32 mouse cellular contexts compared by ENCODE assay signal in genomic region chr15:100436518-100436917, GRCm38 (mm10). TPM values are rescaled to one million over a fixed set of nuclear protein-coding genes. Genes with fewer than 3 reads are reported as not detected.
DNase-seq lines count a peak whose midpoint lies in the region; ATAC-seq lines count a peak whose summit lies in the region.
"Had no signal": no experiment of that assay in that cellular context is flagged by ENCODE, and none has a peak within 500 bp of the region (broad histone marks: within the 10 kb centered on the region; RNA-seq: fewer than 3 reads in every experiment).

No protein-coding gene starts in this region.

- WGBS in liver, embryonic 15.5 days (ENCODE audit: insufficient replicate concordance): 66% methylated on average over 10 of the region's 10 CpGs
- 68% methylated on average over 10 of the region's 10 CpGs for WGBS in liver, embryonic 11.5 days
- 55% methylated on average over 10 of the region's 10 CpGs for WGBS in intestine, embryonic 15.5 days
- WGBS in stomach, embryonic 16.5 days: 50% methylated on average over 10 of the region's 10 CpGs

- H3K9me3 ChIP-seq in liver, embryonic 15.5 days (replicated peaks): no peaks in the 10 kb centered on the region
- no peaks in the 10 kb centered on the region for H3K9me3 ChIP-seq in liver, embryonic 11.5 days (ENCODE audit: control insufficient read depth, low read length)
- no peaks in the 10 kb centered on the region for H3K9me3 ChIP-seq in intestine, embryonic 15.5 days
- H3K9me3 ChIP-seq in stomach, embryonic 16.5 days (replicated peaks; ENCODE audit: control insufficient read depth, low read length): no peaks in the 10 kb centered on the region
- H3K9me3 ChIP-seq: forebrain, embryonic 13.5 days; hindbrain, embryonic 10.5 days; hindbrain, embryonic 15.5 days had no signal

- H3K4me2 ChIP-seq in liver, embryonic 15.5 days: no peak overlapping the region
- no peak overlapping the region for H3K4me2 ChIP-seq in liver, embryonic 11.5 days
- no peak overlapping the region for H3K4me2 ChIP-seq in intestine, embryonic 15.5 days (replicated peaks)
- no peak overlapping the region for H3K4me2 ChIP-seq in stomach, embryonic 16.5 days (ENCODE audit: low read depth, low read length)
- H3K4me2 ChIP-seq: forebrain, embryonic 13.5 days; heart, embryonic 11.5 days; hindbrain, embryonic 15.5 days had no signal

- H3K4me1 ChIP-seq in liver, embryonic 15.5 days (replicated peaks): peaks cover 33% of the 10 kb centered on the region
- peaks cover 6% of the 10 kb centered on the region for H3K4me1 ChIP-seq in liver, embryonic 11.5 days (replicated peaks; ENCODE audit: control insufficient read depth, insufficient read depth, low read length)
- no peaks in the 10 kb centered on the region for H3K4me1 ChIP-seq in intestine, embryonic 15.5 days (replicated peaks)
- no peaks in the 10 kb centered on the region for H3K4me1 ChIP-seq in stomach, embryonic 16.5 days (ENCODE audit: control insufficient read depth, insufficient read depth, low read length)
- H3K4me1 ChIP-seq: forebrain, embryonic 13.5 days; hindbrain, embryonic 10.5 days; hindbrain, embryonic 15.5 days had no signal

- H3K9ac ChIP-seq in liver, embryonic 15.5 days: no peak overlapping the region
- H3K9ac ChIP-seq in liver, embryonic 11.5 days (ENCODE audit: low read depth, low read length): no peak overlapping the region
- H3K9ac ChIP-seq in intestine, embryonic 15.5 days: no peak overlapping the region
- H3K9ac ChIP-seq in stomach, embryonic 16.5 days (ENCODE audit: low read length): no peak overlapping the region
- H3K9ac ChIP-seq: forebrain, embryonic 13.5 days; hindbrain, embryonic 15.5 days had no signal

- H3K4me3 ChIP-seq in liver, embryonic 15.5 days (replicated peaks): no peak overlapping the region
- H3K4me3 ChIP-seq in liver, embryonic 11.5 days (ENCODE audit: low read depth, low read length): no peak overlapping the region
- no peak overlapping the region for H3K4me3 ChIP-seq in intestine, embryonic 15.5 days (replicated peaks)
- H3K4me3 ChIP-seq in stomach, embryonic 16.5 days (replicated peaks; ENCODE audit: low read length): no peak overlapping the region
- H3K4me3 ChIP-seq: forebrain, embryonic 13.5 days; hindbrain, embryonic 10.5 days; hindbrain, embryonic 15.5 days; midbrain, embryonic 10.5 days had no signal

- H3K27me3 ChIP-seq in liver, embryonic 15.5 days: no peaks in the 10 kb centered on the region
- H3K27me3 ChIP-seq in liver, embryonic 11.5 days (replicated peaks; ENCODE audit: control insufficient read depth, insufficient read depth, low read length): no peaks in the 10 kb centered on the region
- H3K27me3 ChIP-seq in intestine, embryonic 15.5 days (replicated peaks): no peaks in the 10 kb centered on the region
- no peaks in the 10 kb centered on the region for H3K27me3 ChIP-seq in stomach, embryonic 16.5 days (ENCODE audit: control insufficient read depth, insufficient read depth, low read length)
- H3K27me3 ChIP-seq: hindbrain, embryonic 15.5 days; Patski had no signal

- ATAC-seq in liver, embryonic 15.5 days (ENCODE audit: insufficient read depth): no peak
- ATAC-seq in liver, embryonic 11.5 days (replicated peaks; ENCODE audit: low FRiP score): no peak
- ATAC-seq in intestine, embryonic 15.5 days: peak; percentile 92
- peak; percentile 45; the same call in 1 of the 2 replicates for ATAC-seq in stomach, embryonic 16.5 days (ENCODE audit: insufficient read depth, low FRiP score)
- ATAC-seq: forebrain, embryonic 13.5 days; inflammation-experienced regulatory T-cells, adult 6 months; midbrain, embryonic 16.5 days; Patski had no signal

- no peaks in the 10 kb centered on the region for H3K36me3 ChIP-seq in liver, embryonic 15.5 days (replicated peaks)
- no peaks in the 10 kb centered on the region for H3K36me3 ChIP-seq in liver, embryonic 11.5 days (ENCODE audit: control insufficient read depth, insufficient read depth, low read length)
- H3K36me3 ChIP-seq in intestine, embryonic 15.5 days: no peaks in the 10 kb centered on the region
- no peaks in the 10 kb centered on the region for H3K36me3 ChIP-seq in stomach, embryonic 16.5 days (ENCODE audit: control insufficient read depth, insufficient read depth, low read length)
- H3K36me3 ChIP-seq: hindbrain, embryonic 10.5 days; hindbrain, embryonic 15.5 days; midbrain, embryonic 10.5 days had no signal

- DNase-seq in adrenal gland, postnatal 10 days: peak; percentile 68
- DNase-seq in adrenal gland, postnatal 25 days: no peak
- no peak for DNase-seq in liver, embryonic 11.5 days (ENCODE audit: low spot score)
- DNase-seq in testis, postnatal 10 days (ENCODE audit: low spot score): no peak
- DNase-seq in spleen, adult 12 weeks (ENCODE audit: low spot score): no peak
- DNase-seq: cerebellum, adult 8-10 months; cerebellum, postnatal 36 days; gastrocnemius, postnatal 14 days; heart, adult 11 months; heart, postnatal 10 days; kidney, adult 8-10 months; layer of hippocampus, postnatal 36 days; left cerebral cortex, postnatal 4 days; lung, adult 2 months; lung, postnatal 14 days; right cerebral cortex, postnatal 4 days; thymus, adult 18-20 months; thymus, postnatal 25 days had no signal

- H3K27ac ChIP-seq in liver, embryonic 15.5 days (replicated peaks): peak overlapping the region; percentile 16; the same call in 1 of the 2 replicates
- H3K27ac ChIP-seq in liver, embryonic 11.5 days (ENCODE audit: low read depth, low read length): no peak overlapping the region
- H3K27ac ChIP-seq in intestine, embryonic 15.5 days: peak overlapping the region; percentile 42
- no peak overlapping the region for H3K27ac ChIP-seq in stomach, embryonic 16.5 days (ENCODE audit: low read length)
- H3K27ac ChIP-seq: forebrain, embryonic 13.5 days; hindbrain, embryonic 10.5 days; hindbrain, embryonic 15.5 days; kidney, postnatal 0 days; midbrain, embryonic 10.5 days had no signal

RNA-seq across cellular contexts. Expression of gene Slc11a2, which starts 11.6 kb away (rescaled TPM):
- 10 to 100 TPM; 60.6 to 72.7 TPM for total RNA-seq in adrenal gland, postnatal 10 days (2021)
- 105 and 111 TPM in 2 replicates for total RNA-seq in adrenal gland, postnatal 25 days (2021)
- polyA plus RNA-seq in liver, embryonic 15.5 days (2015; fragmentation: Nextera tagmentation; extraction: Ambion mirVana): 39.7 and 43.9 TPM in 2 replicates
- 51.2 and 55.4 TPM in 2 replicates for polyA plus RNA-seq in liver, embryonic 11.5 days (2014; fragmentation: Nextera tagmentation; extraction: Ambion mirVana)
- polyA plus RNA-seq in intestine, embryonic 15.5 days (2015; fragmentation: Nextera tagmentation; extraction: Ambion mirVana): 29.8 and 29.9 TPM in 2 replicates
- 27.0 and 28.3 TPM in 2 replicates for polyA plus RNA-seq in stomach, embryonic 16.5 days (2015; fragmentation: Nextera tagmentation; extraction: Ambion mirVana)

RNA-seq across cellular contexts. Expression of gene Gm5475, which starts 14.6 kb away (rescaled TPM):
- total RNA-seq in adrenal gland, postnatal 10 days (2021): under 1 TPM in 1 of 2 experiments, not detected in 1; 0.09 TPM
- total RNA-seq in adrenal gland, postnatal 25 days (2021): not detected in 2 replicates
- polyA plus RNA-seq in liver, embryonic 15.5 days (2015; fragmentation: Nextera tagmentation; extraction: Ambion mirVana): 0.05 TPM in 2 replicates
- polyA plus RNA-seq in liver, embryonic 11.5 days (2014; fragmentation: Nextera tagmentation; extraction: Ambion mirVana): 0.10 TPM in 1 of 2 replicates, not detected in the other
- polyA plus RNA-seq in intestine, embryonic 15.5 days (2015; fragmentation: Nextera tagmentation; extraction: Ambion mirVana): 0.13 and 0.19 TPM in 2 replicates
- polyA plus RNA-seq in stomach, embryonic 16.5 days (2015; fragmentation: Nextera tagmentation; extraction: Ambion mirVana): 0.13 TPM in 1 of 2 replicates, not detected in the other
- total RNA-seq: gastrocnemius, postnatal 14 days; heart, postnatal 10 days; layer of hippocampus, postnatal 36 days; left cerebral cortex, postnatal 4 days; megakaryocyte progenitor cell, adult 5-6 weeks; neutrophil, adult 5-6 weeks had no signal
- polyA plus RNA-seq: forebrain, embryonic 13.5 days; heart, embryonic 11.5 days; hindbrain, embryonic 10.5 days; lung, adult 2 months had no signal

RNA-seq across cellular contexts. Expression of gene Letmd1, which starts 32.3 kb away (rescaled TPM):
- total RNA-seq in adrenal gland, postnatal 10 days (2021): 100 to 1,000 TPM; 298 to 353 TPM
- total RNA-seq in adrenal gland, postnatal 25 days (2021): 123 and 143 TPM in 2 replicates
- 11.9 and 14.3 TPM in 2 replicates for polyA plus RNA-seq in liver, embryonic 15.5 days (2015; fragmentation: Nextera tagmentation; extraction: Ambion mirVana)
- polyA plus RNA-seq in liver, embryonic 11.5 days (2014; fragmentation: Nextera tagmentation; extraction: Ambion mirVana): 34.2 and 36.0 TPM in 2 replicates
- 31.2 and 32.9 TPM in 2 replicates for polyA plus RNA-seq in intestine, embryonic 15.5 days (2015; fragmentation: Nextera tagmentation; extraction: Ambion mirVana)
- polyA plus RNA-seq in stomach, embryonic 16.5 days (2015; fragmentation: Nextera tagmentation; extraction: Ambion mirVana): 25.8 and 26.7 TPM in 2 replicates

RNA-seq across cellular contexts. Expression of gene Csrnp2, which starts 58.8 kb away (rescaled TPM):
- 1 to 10 TPM; 4.4 to 5.5 TPM for total RNA-seq in adrenal gland, postnatal 10 days (2021)
- total RNA-seq in adrenal gland, postnatal 25 days (2021): 6.8 and 8.2 TPM in 2 replicates
- polyA plus RNA-seq in liver, embryonic 15.5 days (2015; fragmentation: Nextera tagmentation; extraction: Ambion mirVana): 0.81 and 0.97 TPM in 2 replicates
- 6.5 and 7.5 TPM in 2 replicates for polyA plus RNA-seq in liver, embryonic 11.5 days (2014; fragmentation: Nextera tagmentation; extraction: Ambion mirVana)
- polyA plus RNA-seq in intestine, embryonic 15.5 days (2015; fragmentation: Nextera tagmentation; extraction: Ambion mirVana): 7.7 and 8.7 TPM in 2 replicates
- polyA plus RNA-seq in stomach, embryonic 16.5 days (2015; fragmentation: Nextera tagmentation; extraction: Ambion mirVana): 6.7 and 7.3 TPM in 2 replicates

Comparison
In these comparisons a context has a peak if more than half of its experiments do, and no peak if none do; other contexts are left out.
1. H3K27ac ChIP-seq: peak in liver, embryonic 15.5 days (single experiment) and intestine, embryonic 15.5 days (single experiment); none in liver, embryonic 11.5 days (single experiment) and stomach, embryonic 16.5 days (single experiment).
2. ATAC-seq: peak in intestine, embryonic 15.5 days (single experiment) and stomach, embryonic 16.5 days (single experiment); none in liver, embryonic 15.5 days (single experiment) and liver, embryonic 11.5 days (single experiment).